Mouse (Mus musculus) 3T3-L1 (cell line): ENCODE measurements around the gene Nkd2.
A peak's percentile ranks its signal among the peaks of the same experiment; 100 is the strongest.

Source experiments
- DNase-seq: peaks from one replicate; pipeline ENCODE4 v3.0.0-alpha.2; 2015; ENCODE audit warnings: low read depth, low spot score

Gene Nkd2

GRCm38 (mm10) chr13:73847465-73847836 is at the start of gene Nkd2:
TSS of gene Nkd2 (minus strand) at chr13:73847631.
- no peak for DNase-seq

GRCm38 (mm10) chr13:73892493-73893178 is 45.2 kb upstream of the Nkd2 start:
- peak; percentile 73 for DNase-seq

DNA sequence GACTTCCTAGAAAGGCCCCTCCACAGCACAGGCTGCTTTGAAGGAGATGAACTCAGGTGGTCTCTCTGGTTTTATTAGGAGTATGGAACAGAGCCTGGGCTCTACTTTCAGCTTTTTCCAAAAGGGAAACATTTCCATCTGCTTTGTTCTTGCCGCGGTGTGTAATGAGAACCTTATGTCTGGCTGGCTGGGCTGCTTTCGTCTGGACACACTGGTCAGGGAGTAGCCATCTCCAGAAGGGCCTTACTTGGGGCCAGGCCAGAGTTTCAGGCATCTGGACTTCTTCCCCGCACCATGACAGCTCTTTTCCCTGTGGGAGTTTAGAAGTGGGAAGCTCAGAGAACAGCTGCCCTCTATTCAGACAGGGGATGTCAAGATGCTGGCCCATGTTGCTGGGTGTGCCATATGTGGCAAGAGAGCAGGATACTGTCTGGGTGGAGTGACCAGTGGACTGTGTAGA is 40.0 kb upstream of the Nkd2 start:
- peak; percentile 89 for DNase-seq

DNA sequence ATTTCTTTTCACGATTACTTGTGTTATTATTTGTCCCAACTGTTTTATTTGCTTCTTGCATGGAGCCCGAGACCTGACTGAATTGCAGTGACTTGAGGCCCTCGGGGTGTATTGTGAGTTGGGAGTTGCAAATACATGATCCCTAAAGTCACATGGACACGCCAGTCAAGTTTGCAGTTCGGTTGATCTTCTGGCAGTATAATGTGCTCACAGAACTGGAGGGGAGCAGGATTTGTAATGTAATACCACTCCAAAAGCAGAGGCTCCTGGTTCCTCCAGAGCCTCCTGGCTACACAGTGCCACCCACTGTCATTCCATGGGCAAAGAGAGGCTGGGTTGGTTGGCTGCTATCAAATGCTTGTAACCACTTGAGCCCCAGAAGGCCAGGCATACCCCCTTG is 39.2 kb upstream of the Nkd2 start:
- DNase-seq: peak; percentile 15

DNA sequence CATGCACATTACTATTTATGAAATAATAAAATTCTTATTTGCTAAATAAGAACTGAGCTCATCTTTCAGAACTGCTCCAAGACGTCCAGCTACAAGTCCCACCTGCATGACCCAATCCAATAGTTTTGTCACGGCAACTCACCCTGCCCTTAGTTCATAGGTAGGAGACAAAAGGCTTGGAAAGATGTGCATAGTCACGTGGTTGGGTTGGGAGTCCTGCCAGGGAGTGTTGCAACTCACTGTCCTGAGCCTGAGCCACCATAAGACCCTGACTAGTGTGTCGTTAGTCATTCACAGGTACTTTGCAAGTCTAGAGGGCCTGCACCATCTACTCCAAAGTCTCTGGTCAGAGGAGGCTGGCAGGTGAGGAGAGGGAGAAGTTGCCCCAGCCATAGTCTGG is 38.6 kb upstream of the Nkd2 start:
- peak; percentile 47 for DNase-seq

DNA sequence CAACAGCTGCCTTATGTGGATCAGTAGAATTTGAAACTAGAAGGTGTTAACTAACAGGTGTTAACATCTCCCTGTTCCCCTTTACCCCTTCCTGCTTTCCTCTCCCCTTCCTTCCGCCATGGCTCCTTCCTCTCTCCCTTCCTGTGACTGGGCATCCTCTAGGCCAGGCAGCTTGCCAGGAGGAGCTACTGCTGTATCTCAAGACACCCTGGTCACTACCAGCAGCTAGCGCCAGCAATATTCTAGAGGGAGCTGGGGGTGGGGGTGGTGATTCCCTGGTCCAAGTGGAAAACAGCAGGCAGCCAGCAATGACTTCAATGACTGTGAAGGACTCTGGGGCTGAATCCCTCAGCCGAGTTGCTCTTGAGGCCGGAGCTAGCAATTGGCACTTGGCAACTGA is 38.2 kb upstream of the Nkd2 start:
- DNase-seq: peak; percentile 29

DNA sequence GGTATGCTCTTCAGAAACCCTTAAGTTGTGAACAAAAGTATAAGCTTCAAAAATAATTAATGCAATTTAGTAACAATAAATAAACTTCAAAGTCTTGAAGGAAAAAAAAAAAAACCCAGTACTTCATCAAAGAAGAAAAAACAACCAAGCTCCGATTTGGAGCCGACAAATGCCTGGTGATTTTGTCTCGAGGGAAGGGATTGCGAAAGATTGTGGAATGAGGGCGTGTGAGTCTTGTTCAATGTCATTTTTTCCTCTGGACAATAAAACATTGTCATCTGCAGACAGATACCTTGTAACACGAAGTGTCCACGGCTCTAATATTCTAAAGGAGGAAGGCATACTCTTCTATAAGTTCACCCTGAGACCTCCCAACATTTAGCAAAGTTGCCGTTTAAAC is 33.9 kb upstream of the Nkd2 start:
- DNase-seq: peak; percentile 37

DNA sequence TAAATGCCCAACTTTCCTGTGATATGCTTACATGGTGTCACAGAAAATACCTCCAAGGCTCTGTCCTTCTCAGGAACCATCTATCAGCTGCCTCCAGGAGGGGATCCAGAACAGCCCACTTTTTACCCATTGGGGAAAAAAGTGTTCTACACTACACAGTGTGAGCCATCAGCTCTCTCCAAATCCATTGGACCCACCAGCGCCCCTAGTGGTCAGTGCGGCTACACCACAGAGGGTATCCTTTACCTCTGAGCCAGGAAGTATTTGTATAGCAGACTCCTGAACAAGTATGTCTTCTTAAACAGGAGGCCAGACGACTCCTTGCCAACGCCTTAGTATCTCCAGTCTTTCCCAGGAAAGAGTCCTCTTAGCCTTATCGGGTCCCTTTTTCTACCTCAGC is 32.4 kb upstream of the Nkd2 start:
- DNase-seq: no peak

- DNase-seq: no peak
Measured at GRCm38 (mm10) chr13:73872159-73872558, 24.7 kb upstream of the Nkd2 start.

DNA sequence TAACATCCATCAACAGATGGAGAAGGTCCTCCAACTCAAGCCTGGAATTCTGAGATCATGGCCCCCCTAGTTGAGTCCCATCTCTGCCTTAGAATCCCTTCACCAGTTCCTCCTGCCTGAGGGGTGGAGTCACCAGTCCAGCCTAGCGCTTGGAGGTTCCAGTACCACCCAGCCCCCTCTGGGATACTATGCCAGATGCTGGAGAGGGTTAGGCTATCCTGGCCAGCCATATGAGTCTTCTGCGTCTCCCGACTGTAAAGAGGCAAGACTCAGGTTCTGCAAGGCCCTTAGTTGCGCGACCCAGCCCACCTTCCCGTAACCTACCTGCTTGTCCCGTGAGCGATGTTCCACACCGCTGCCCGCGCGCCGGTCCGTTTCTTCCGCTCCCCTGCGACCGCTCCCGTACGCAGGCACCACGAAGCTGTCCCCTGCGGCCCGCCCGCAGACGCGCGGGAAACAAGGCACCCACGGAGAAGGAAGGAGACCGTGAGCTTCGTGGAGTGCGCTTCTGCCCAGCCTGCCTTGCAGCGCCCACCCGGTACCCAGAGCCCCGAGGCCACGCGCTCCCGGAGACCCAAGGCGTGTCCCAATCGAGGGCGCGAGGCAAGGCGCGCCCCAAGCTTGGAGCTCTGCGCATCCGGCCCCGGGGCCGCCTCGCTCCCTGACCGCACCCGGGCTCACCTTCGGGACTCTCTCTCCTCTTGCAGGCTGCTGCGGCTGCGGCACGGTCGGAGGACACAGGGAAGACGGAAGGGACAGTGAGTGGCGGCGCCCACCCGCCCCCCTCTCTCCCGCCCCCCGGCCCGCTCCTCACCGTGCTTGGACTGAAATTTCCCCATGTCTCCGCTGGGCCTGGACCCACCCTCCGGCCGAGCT is 604 bp downstream of the Nkd2 start:
- no peak for DNase-seq

GRCm38 (mm10) chr13:73842696-73843095 is 4.7 kb downstream of the Nkd2 start:
- peak; percentile 18 for DNase-seq

DNA sequence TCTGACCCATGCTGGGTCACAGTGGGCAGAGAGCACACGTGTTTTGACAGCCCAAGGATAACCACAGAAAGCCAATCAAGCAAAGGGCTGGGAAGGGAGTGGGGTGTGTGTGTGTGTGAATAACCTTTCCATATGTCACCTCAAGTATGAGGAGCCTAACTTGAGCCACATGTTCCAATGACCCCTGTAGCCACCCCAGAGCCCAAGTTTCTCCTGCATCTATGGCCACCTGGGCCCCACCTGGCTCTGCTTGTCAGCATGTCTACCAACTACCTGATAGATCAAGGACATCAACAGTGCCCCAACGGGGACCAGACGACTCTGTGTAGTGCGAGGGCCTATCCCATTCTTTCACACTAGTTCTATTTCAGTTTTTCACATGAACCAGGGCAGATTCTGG is 7.7 kb downstream of the Nkd2 start:
- DNase-seq: no peak

- no peak for DNase-seq
Measured at GRCm38 (mm10) chr13:73839137-73839548, 8.3 kb downstream of the Nkd2 start.

DNA sequence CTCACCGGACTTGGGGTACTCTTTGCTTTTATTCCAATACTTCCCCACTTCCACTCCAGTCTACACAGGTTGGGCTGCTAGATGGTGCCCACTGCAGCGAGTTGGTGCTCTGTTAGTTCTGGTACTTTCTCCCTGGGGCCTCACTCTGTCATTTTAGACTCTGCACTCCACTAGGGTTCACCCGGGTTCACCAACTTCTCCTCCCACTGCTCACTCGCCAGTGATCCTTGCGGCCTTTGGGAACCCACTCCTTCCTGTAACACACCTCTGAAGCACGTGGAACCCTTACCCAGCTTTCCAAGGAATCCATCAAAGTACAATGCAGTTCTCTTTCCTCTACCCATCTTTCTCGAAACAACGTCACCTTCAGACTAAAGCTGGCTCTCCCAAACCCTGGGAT is 9.7 kb downstream of the Nkd2 start:
- DNase-seq: no peak

- no peak for DNase-seq
Measured at GRCm38 (mm10) chr13:73836491-73836890, 10.9 kb downstream of the Nkd2 start.

DNA sequence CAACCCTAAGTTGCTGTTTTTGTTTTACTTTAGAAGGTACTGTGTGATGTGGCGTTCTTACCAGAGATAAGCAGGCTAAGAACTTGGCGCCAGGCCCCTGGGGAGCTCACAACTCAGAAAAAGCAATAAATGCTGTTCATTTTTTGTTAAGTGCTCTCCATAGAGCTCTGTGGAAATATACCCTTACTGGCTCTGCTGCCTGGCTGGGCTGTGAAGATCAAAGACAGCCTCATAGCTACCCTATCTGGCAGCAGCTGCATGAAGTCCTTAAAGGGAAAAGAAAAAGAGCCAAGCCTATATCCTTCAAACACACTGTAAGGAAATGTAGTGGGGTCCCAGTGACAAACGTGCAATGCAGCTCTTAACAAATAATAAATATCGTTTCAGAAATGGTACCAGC is 11.6 kb downstream of the Nkd2 start:
- no peak for DNase-seq

DNA sequence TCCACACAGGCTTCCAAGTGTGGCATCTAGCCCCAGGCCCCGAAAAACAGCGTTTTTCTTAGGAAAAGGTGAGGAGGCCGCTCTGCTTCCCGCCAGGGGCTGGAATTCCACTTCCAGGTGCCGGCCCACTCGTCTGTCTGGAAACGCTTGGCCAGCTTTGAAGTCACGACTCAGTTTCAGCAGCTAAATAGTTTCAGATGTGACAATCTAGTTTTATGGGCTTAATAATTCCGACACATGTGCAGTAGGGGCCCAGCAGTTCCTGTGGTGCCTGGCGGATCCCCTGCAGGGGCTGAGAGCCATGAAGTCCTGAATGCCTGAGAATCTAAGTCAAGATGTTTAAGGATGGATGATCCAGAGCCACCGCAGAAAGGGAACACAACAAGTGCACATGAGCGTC is 13.6 kb downstream of the Nkd2 start:
- no peak for DNase-seq

DNA sequence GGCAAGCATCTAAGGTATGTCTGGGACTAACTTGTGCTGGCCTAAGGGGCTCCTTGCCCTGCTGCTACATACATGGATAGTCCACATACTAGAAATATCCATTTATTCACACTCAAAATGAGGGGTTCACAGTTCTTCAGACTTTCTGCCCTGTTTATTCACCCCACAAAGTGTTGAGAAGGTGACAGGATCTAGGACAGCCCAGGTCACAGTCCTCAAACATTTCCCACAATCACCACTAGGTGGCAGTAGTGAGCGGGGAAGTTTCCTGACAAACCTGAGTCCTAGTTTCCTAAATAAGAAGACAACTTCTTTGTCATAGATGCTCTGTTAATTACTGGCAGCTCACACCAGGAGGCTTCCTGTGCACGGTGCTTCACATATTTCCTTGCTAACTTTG is 15.9 kb downstream of the Nkd2 start:
- peak; percentile 81 for DNase-seq

DNA sequence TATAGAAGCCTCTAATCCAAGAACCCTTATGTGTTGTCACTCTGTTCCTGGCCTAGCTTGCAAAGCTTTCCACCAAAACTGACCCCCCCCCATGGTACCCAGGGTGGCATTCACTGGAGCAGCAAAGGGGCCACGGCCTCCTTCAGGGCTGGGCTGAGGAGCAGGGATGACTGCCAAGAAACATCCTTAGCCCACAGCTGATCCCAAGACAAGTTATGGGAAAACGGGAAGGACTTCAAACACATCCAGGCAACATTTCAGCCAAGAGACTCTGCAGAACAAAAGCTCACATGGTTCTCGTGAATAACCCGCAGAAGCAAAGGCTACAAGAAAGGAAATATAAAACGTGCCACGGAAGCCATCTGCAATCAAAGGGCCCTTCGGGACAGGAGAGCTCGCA is 20.2 kb downstream of the Nkd2 start:
- DNase-seq: no peak

- no peak for DNase-seq
Measured at GRCm38 (mm10) chr13:73823711-73824110, 23.7 kb downstream of the Nkd2 start.

DNA sequence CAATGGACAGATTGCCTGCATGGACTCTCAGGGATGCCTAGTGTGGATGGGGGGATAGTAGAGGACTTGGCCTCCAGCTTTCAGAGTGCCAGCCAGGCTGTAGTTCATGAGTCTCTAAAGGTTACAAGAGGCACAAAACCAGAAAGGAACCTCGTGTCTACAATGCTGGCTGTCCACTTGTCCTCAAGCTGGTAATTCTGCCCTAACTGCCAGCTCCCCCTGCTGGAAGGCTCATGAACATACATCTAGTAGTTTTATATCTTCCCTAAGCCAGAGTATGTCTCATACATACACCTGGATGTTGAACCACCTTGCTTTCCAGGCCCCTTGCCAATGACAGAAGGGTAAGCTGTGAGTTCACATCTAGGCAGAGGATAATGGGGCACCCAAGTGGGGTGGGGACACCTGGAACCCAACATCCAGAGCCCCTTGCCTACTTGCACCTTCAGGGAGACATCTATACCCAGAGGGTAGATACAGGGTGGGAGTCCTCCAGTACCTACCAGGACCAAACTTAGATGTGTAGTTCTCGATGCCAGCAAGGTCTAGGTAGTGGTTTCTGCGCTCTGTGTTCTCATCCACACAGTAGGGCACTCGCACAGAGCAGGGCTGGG is 25.1 kb downstream of the Nkd2 start:
- peak; percentile 78 for DNase-seq

DNA sequence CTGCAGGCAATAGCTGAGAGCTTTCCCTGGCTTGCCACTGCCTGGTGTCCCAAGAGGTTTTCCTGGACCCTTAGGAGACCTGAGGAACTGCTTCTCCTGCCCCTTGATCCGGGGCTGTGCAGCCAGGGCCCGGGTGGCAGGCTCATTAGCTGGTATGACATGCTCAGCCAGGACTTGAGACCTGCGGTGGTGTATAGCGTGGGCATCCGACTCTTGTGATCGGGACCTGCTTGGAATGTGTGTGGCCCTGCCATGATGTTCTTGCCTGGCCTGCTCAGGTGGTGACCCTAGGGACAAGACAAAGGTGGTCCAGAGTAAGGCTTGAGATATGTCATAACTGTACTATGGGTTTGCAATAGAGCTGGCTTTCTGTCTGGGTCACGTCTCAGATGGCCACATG is 26.2 kb downstream of the Nkd2 start:
- no peak for DNase-seq

DNA sequence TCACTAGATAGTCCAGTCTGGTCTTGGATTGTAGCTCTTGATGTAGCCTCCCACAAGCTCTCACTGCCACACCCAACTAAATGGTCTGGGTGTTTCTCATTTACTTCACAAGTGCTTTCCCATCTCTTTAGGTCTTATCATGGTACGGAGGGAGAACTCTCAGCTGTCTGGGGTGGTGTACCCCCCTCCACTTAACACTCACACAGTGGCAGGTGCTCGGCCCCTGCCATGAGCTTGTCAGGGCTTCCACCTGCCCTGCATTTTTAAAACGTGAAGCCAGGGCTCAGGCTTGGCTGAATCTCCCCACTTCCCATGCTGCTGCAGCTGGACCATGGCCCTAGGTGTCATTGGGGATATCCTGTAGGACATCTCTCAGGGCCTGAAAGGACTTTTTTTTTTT is 28.5 kb downstream of the Nkd2 start:
- no peak for DNase-seq
